Mouse (Mus musculus) liver, embryonic 11.5 days (tissue): Measurements from ENCODE around the gene Ubqln2. TPM values are rescaled to one million over a fixed set of nuclear protein-coding genes. Genes with fewer than 3 reads are reported as not detected.

Experiments used
- ATAC-seq: fragments of 200-750 bp; cut with Nextera tagmentation; replicated peaks from 2 replicates; pipeline ENCODE4 v1.8.0; 2017; ENCODE audit warnings: moderate number of reproducible peaks, mild to moderate bottlenecking, moderate TSS enrichment, moderate library complexity; ENCODE audit not compliant: low FRiP score
- DNase-seq: peaks from one replicate; pipeline ENCODE4 v3.0.0-alpha.2; 2017; ENCODE audit warnings: low spot score
- H3K27ac ChIP-seq: fragments of 300-500 bp; sonication (generic); 2 replicates; pipeline ENCODE4 v1.5.1; 2014; ENCODE audit warnings: mild to moderate bottlenecking, low read depth, low read length, control low read depth
- H3K27me3 ChIP-seq: fragments of 300-500 bp; sonication (generic); replicated peaks from 2 replicates; pipeline ENCODE4 v1.6.1; 2014; ENCODE audit warnings: low read length, mixed read lengths; ENCODE audit not compliant: control insufficient read depth, insufficient read depth
- H3K36me3 ChIP-seq: fragments of 300-500 bp; sonication (generic); 2 replicates; pipeline ENCODE4 v1.6.1; 2014; ENCODE audit warnings: mild to moderate bottlenecking, low read length, moderate library complexity, mixed read lengths; ENCODE audit not compliant: control insufficient read depth, insufficient read depth
- H3K4me1 ChIP-seq: fragments of 300-500 bp; sonication (generic); replicated peaks from 2 replicates; pipeline ENCODE4 v1.6.1; 2014; ENCODE audit warnings: low read length, mixed read lengths; ENCODE audit not compliant: control insufficient read depth, insufficient read depth
- H3K4me2 ChIP-seq: fragments of 300-500 bp; sonication (generic); 2 replicates; pipeline ENCODE4 v1.6.1; 2014; ENCODE audit warnings: mild to moderate bottlenecking, control low read depth, moderate library complexity
- H3K4me3 ChIP-seq: fragments of 300-500 bp; sonication (generic); 2 replicates; pipeline ENCODE4 v1.5.1; 2014; ENCODE audit warnings: low read depth, low read length, control low read depth
- H3K9ac ChIP-seq: fragments of 300-500 bp; sonication (generic); 2 replicates; pipeline ENCODE4 v1.6.1; 2014; ENCODE audit warnings: low read depth, low read length, control low read depth
- H3K9me3 ChIP-seq: fragments of 300-500 bp; sonication (generic); 2 replicates; pipeline ENCODE4 v1.6.1; 2016; ENCODE audit warnings: low read length, inconsistent platforms, mixed read lengths; ENCODE audit not compliant: control insufficient read depth
- WGBS: fragments of 180-500 bp; shearing (Covaris S2); extraction: QIAGEN DNeasy Blood & Tissue Kit; methylation state at CpG from one replicate; pipeline ENCODE4 v1.1.7; 2014; 5-methylcytosine and 5-hydroxymethylcytosine counted together
- polyA plus RNA-seq: library from polyadenylated mRNA; unstranded; fragments of >200 nt; fragmentation: Nextera tagmentation; extraction: Ambion mirVana; gene quantifications from 2 replicates; pipeline ENCODE4 v1.2.1, GENCODE M21; 2014

The Ubqln2 gene
- polyA plus RNA-seq, 1 experiment from 2014 or later = 15.5 TPM

DNA sequence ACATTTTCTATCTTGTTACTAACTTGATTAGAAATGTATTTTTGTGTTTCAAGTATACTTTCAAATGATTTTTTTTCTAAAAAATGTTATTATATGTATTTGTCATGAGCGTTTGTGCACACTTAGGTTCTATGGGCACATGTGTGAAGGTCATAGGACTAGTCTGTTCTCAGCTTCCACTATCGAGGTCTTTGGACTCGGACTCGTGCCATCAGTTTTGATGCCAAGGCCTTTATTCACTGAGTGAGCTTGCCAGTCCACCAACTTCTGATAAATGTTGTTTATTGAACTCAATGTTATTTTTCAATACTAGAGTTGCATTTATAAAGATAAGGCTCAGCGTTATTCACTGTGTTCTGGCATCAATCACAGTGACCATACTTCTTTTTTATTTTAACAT is 17.5 kb downstream of the Ubqln2 start:
- H3K4me2 ChIP-seq = no peak overlapping the region
- no peaks in the 10 kb centered on the region for H3K9me3 ChIP-seq
- 82% methylated on average over 5 of the region's 5 CpGs for WGBS
- H3K36me3 ChIP-seq = no peaks in the 10 kb centered on the region
- ATAC-seq (no peak), DNase-seq (no peak)
- no peaks in the 10 kb centered on the region for H3K4me1 ChIP-seq
- H3K27me3 ChIP-seq = no peaks in the 10 kb centered on the region
- H3K9ac ChIP-seq = no peak overlapping the region
- no peak overlapping the region for H3K27ac ChIP-seq
- H3K4me3 ChIP-seq = no peak overlapping the region

DNA sequence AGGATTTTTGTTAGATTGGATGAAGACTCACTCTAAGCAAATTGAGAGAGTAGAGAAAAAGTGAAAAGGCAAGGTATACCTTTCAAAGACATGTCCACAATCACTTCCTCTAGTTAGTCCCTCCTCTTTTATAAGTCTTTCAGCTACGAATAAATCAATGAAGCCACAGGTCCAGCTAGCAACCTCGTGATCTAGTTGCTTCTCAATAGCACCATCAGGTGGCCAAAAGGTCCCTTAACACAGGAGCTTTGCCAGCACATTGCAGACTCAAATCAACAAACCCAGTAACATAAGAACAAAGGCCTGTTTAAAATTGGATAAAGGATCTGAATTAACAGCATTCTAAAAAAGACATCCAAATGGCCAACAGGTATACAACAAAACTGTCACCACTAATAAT is 30.4 kb downstream of the Ubqln2 start:
- no peaks in the 10 kb centered on the region for H3K36me3 ChIP-seq
- H3K4me2 ChIP-seq = no peak overlapping the region
- no peak overlapping the region for H3K27ac ChIP-seq
- no peak for DNase-seq
- H3K9me3 ChIP-seq = no peaks in the 10 kb centered on the region
- no peak for ATAC-seq
- no peak overlapping the region for H3K9ac ChIP-seq
- 31% methylated on average over 2 of the region's 2 CpGs for WGBS
- H3K27me3 ChIP-seq = no peaks in the 10 kb centered on the region
- no peaks in the 10 kb centered on the region for H3K4me1 ChIP-seq
- H3K4me3 ChIP-seq = no peak overlapping the region

Other genes with a start within 250 kb of the Ubqln2 start
- not detected in 2 replicates for gene Cypt3, start 60.4 kb downstream of the Ubqln2 start, polyA plus RNA-seq
- 1.0 and 1.2 TPM in 2 replicates for gene Kctd12b, start 198.2 kb downstream of the Ubqln2 start, polyA plus RNA-seq
- 41.3 and 43.7 TPM in 2 replicates for gene Nbdy, start 225.4 kb downstream of the Ubqln2 start, polyA plus RNA-seq